Mouse (Mus musculus): ENCODE measurements around the gene Smoc1. TPM values are rescaled to one million over a fixed set of nuclear protein-coding genes. Genes with fewer than 3 reads are reported as not detected.

Smoc1 gene
- polyA plus RNA-seq, 3 experiments from 2014 or later: 0.32 TPM; not detected in 2

GRCm38 (mm10) chr12:81227767-81228460, 201.3 kb downstream of the Smoc1 start:
- no peak for ATAC-seq

- no peak for ATAC-seq
These were observed 207.3 kb downstream of the Smoc1 start for GRCm38 (mm10) chr12:81233746-81234380.

GRCm38 (mm10) chr12:81235456-81236330, 209.1 kb downstream of the Smoc1 start:
- ATAC-seq: no peak

Other genes with a start within 250 kb of the Smoc1 start
- gene Susd6, start 236.3 kb upstream of the Smoc1 start, polyA plus RNA-seq (2017; shearing (Covaris generic)): 10 to 100 TPM; 21.2 to 32.8 (median 26.7) TPM
- gene Srsf5, start 81.3 kb upstream of the Smoc1 start, polyA plus RNA-seq (2017; shearing (Covaris generic)): 100 to 1,000 TPM; 316 to 665 (median 602) TPM
- gene Slc10a1, start 58.1 kb upstream of the Smoc1 start, polyA plus RNA-seq (2017; shearing (Covaris generic)): 1 to 10 TPM; 1.3 to 2.6 (median 1.9) TPM

Data from inflammation-experienced regulatory T-cells, adult 6 months (primary cell).